Mouse (Mus musculus): Measurements from ENCODE around the gene Frat2. TPM values are rescaled to one million over a fixed set of nuclear protein-coding genes. Genes with fewer than 3 reads are reported as not detected.
A peak's percentile ranks its signal among the peaks of the same experiment; 100 is the strongest.

The Frat2 gene
- total and polyA plus RNA-seq, 3 experiments, result 55.6 to 110 TPM; not detected in 1

GRCm38 (mm10) chr19:41895460-41896318, 47.8 kb upstream of the Frat2 start, which contains the start of gene Rrp12 (continued):
- TF ChIP-seq MEF2A (IDR thresholded peaks at IDR 0.05; ENCODE audit: extremely low read depth, insufficient replicate concordance, low read depth, low read length, poor library complexity, severe bottlenecking) (peak; percentile 38; the same call in 1 of the 2 replicates), MAFK (IDR thresholded peaks at IDR 0.05; ENCODE audit: borderline replicate concordance, low read depth, low read length) (no peak), TBP (IDR thresholded peaks at IDR 0.05; ENCODE audit: low read depth, low read length) (peak; percentile 73), EP300 (IDR thresholded peaks at IDR 0.05; ENCODE audit: low read depth in 1 of 2, low read length in 2 of 2) (0 out of 4 replicates have a peak, but pooled peaks of 1 of the 2 experiments have one; percentile 3), USF2 (IDR thresholded peaks at IDR 0.05; ENCODE audit: borderline replicate concordance in 1 of 2, insufficient read depth in 1 of 2, low read depth in 1 of 2, low read length in 2 of 2) (no peak), CTCF (IDR thresholded peaks at IDR 0.05 in 2 of 3, conservative IDR thresholded peaks at IDR 0.05 in 1 of 3; ENCODE audit: control insufficient read depth in 1 of 3, insufficient read depth in 1 of 3, low read depth in 2 of 3, low read length in 3 of 3, poor library complexity in 1 of 3, severe bottlenecking in 1 of 3) (no peak), JUND (IDR thresholded peaks at IDR 0.05; ENCODE audit: low read depth, low read length) (no peak), CHD1 (IDR thresholded peaks at IDR 0.05; ENCODE audit: low read depth, low read length) (peak; percentile 91; the same call in 1 of the 2 replicates), ELF1 (IDR thresholded peaks at IDR 0.05; ENCODE audit: low read depth, low read length) (peak; percentile 88), GATA1 (IDR thresholded peaks at IDR 0.05; ENCODE audit: low read depth, low read length) (0 out of 2 replicates have a peak, but pooled peaks have one; percentile 17), TAL1 (IDR thresholded peaks at IDR 0.05; ENCODE audit: low read length) (no peak), UBTF (IDR thresholded peaks at IDR 0.05; ENCODE audit: borderline replicate concordance, insufficient read depth, low read depth, low read length) (no peak), NRF1 (IDR thresholded peaks at IDR 0.05; ENCODE audit: insufficient read depth, low read depth, low read length, poor library complexity, severe bottlenecking) (no peak; the same call in 1 of the 2 replicates), ETS1 (IDR thresholded peaks at IDR 0.05; ENCODE audit: low read depth, low read length) (peak; percentile 39), GABPA (IDR thresholded peaks at IDR 0.05; ENCODE audit: low read depth, low read length) (no peak)

- Histone ChIP-seq H3K27ac (ENCODE audit: control insufficient read depth, low read depth, low read length) (peak overlapping the region; percentile 77; the same call in 1 of the 2 replicates), H3K4me1 (ENCODE audit: control insufficient read depth in 1 of 2, insufficient read depth in 2 of 2, low read length in 2 of 2) (peaks cover 5 to 15% of the 10 kb centered on the region in 2 experiments; a peak in 3 of 4 replicates), H3K9me3 (replicated peaks; ENCODE audit: insufficient read depth, low read length) (no peaks in the 10 kb centered on the region), H3K4me3 (ENCODE audit: control insufficient read depth in 1 of 2, insufficient read depth in 1 of 2, low read depth in 2 of 2, low read length in 2 of 2) (peak overlapping the region; percentile 86 to 87), H3K9ac (ENCODE audit: control insufficient read depth, low read depth, low read length, poor library complexity, severe bottlenecking) (peak overlapping the region; percentile 84), H3K36me3 (ENCODE audit: control insufficient read depth in 1 of 2, insufficient read depth in 2 of 2, low read length in 2 of 2) (peaks cover 2 to 16% of the 10 kb centered on the region in 2 experiments), H3K27me3 (ENCODE audit: control insufficient read depth in 1 of 2, insufficient read depth in 2 of 2, low read length in 2 of 2) (no peaks in the 10 kb centered on the region), H3K79me2 (ENCODE audit: control insufficient read depth, insufficient read depth, low read length, poor library complexity) (peaks cover 22% of the 10 kb centered on the region)
- peak; percentile 69 for DNase-seq (ENCODE audit: low read depth, low spot score)
- peak; percentile 40; the same call in 1 of the 2 replicates for TF ChIP-seq ETS1 (IDR thresholded peaks at IDR 0.05; ENCODE audit: low read depth, low read length)
- TF ChIP-seq ZC3H11A (IDR thresholded peaks at IDR 0.05; ENCODE audit: low read depth, low read length), result no peak
- TF ChIP-seq ELF1 (IDR thresholded peaks at IDR 0.05; ENCODE audit: low read depth, low read length), result no peak
- 0 out of 2 replicates have a peak, but pooled peaks have one; percentile 23 for TF ChIP-seq NELFE (IDR thresholded peaks at IDR 0.05; ENCODE audit: low read depth, low read length)
Measured at GRCm38 (mm10) chr19:41894959-41895358, 47.0 kb upstream of the Frat2 start.

Data from MEL (cell line).